Mouse (Mus musculus) embryonic facial prominence, embryonic 14.5 days (tissue): ENCODE results near the gene Acoxl. TPM values are rescaled to one million over a fixed set of nuclear protein-coding genes. Genes with fewer than 3 reads are reported as not detected.

Experiments
- ATAC-seq: fragments of 200-750 bp; cut with Nextera tagmentation; 2 replicates; pipeline ENCODE4 v1.8.0; 2017; ENCODE audit warnings: low read depth, moderate number of reproducible peaks, moderate TSS enrichment
- DNase-seq: peaks from one replicate; pipeline ENCODE4 v3.0.0-alpha.2; 2015; ENCODE audit warnings: low spot score
- H3K27ac ChIP-seq: fragments of 300-500 bp; sonication (generic); replicated peaks from 2 replicates; pipeline ENCODE4 v1.5.1; 2014; ENCODE audit warnings: low read depth, mild to moderate bottlenecking, low read length, moderate library complexity
- H3K27me3 ChIP-seq: fragments of 300-500 bp; sonication (generic); replicated peaks from 2 replicates; pipeline ENCODE4 v1.6.1; 2014; ENCODE audit warnings: low read length; ENCODE audit not compliant: control insufficient read depth, insufficient read depth
- H3K36me3 ChIP-seq: fragments of 300-500 bp; sonication (generic); 2 replicates; pipeline ENCODE4 v1.6.1; 2014; ENCODE audit warnings: low read length, mixed read lengths; ENCODE audit not compliant: control insufficient read depth, insufficient read depth
- H3K4me1 ChIP-seq: fragments of 300-500 bp; sonication (generic); 2 replicates; pipeline ENCODE4 v1.6.1; 2014; ENCODE audit warnings: antibody characterized with exemption, low read length; ENCODE audit not compliant: control insufficient read depth, insufficient read depth
- H3K4me2 ChIP-seq: fragments of 300-500 bp; sonication (generic); 2 replicates; pipeline ENCODE4 v1.6.1; 2014; ENCODE audit warnings: low read depth, mild to moderate bottlenecking, low read length, moderate library complexity, mixed read lengths
- H3K4me3 ChIP-seq: fragments of 300-500 bp; sonication (generic); 2 replicates; pipeline ENCODE4 v1.5.1; 2014; ENCODE audit warnings: low read depth, mild to moderate bottlenecking, low read length
- H3K9ac ChIP-seq: fragments of 300-500 bp; sonication (generic); 2 replicates; pipeline ENCODE4 v1.6.1; 2014; ENCODE audit warnings: low read depth, mild to moderate bottlenecking, low read length, moderate library complexity, mixed read lengths
- H3K9me3 ChIP-seq: fragments of 300-500 bp; sonication (generic); 2 replicates; pipeline ENCODE4 v1.6.1; 2016; ENCODE audit warnings: low read length; ENCODE audit not compliant: control insufficient read depth
- WGBS: fragments of 180-500 bp; shearing (Covaris S2); extraction: QIAGEN DNeasy Blood & Tissue Kit; methylation state at CpG from one replicate; pipeline ENCODE4 v1.1.7; 2014; 5-methylcytosine and 5-hydroxymethylcytosine counted together
- polyA plus RNA-seq: library from polyadenylated mRNA; unstranded; fragments of >200 nt; fragmentation: Nextera tagmentation; extraction: Ambion mirVana; gene quantifications from 2 replicates; pipeline ENCODE4 v1.2.1, GENCODE M21; 2014

The Acoxl gene
- polyA plus RNA-seq, 1 experiment from 2014 or later = 0.24 TPM

- Histone ChIP-seq H3K9ac (peak overlapping the region; percentile 79), H3K36me3 (peaks cover 17% of the 10 kb centered on the region), H3K27me3 (peaks cover 24% of the 10 kb centered on the region), H3K27ac (peak overlapping the region; percentile 92), H3K4me2 (peak overlapping the region; percentile 98), H3K4me3 (peak overlapping the region; percentile 80), H3K9me3 (no peaks in the 10 kb centered on the region), H3K4me1 (peaks cover 31% of the 10 kb centered on the region)
- DNase-seq (peak; percentile 90), ATAC-seq (peak; percentile 30)
- under 1% methylated on average over 34 of the region's 48 CpGs for WGBS
Measured at GRCm38 (mm10) chr2:128127691-128128292, 289.1 kb downstream of the Acoxl start.

- H3K36me3 ChIP-seq = peaks cover 17% of the 10 kb centered on the region
- H3K4me1 ChIP-seq = peaks cover 26% of the 10 kb centered on the region
- H3K4me2 ChIP-seq = peak overlapping the region; percentile 98
- no peaks in the 10 kb centered on the region for H3K9me3 ChIP-seq
- peak overlapping the region; percentile 80 for H3K4me3 ChIP-seq
- ATAC-seq = no peak
- 15% methylated on average over 10 of the region's 10 CpGs for WGBS
- no peak for DNase-seq
- H3K9ac ChIP-seq = peak overlapping the region; percentile 79
- H3K27me3 ChIP-seq = peaks cover 17% of the 10 kb centered on the region
- peak overlapping the region; percentile 92 for H3K27ac ChIP-seq
Measured at GRCm38 (mm10) chr2:128128532-128128931, 289.9 kb downstream of the Acoxl start.

DNA sequence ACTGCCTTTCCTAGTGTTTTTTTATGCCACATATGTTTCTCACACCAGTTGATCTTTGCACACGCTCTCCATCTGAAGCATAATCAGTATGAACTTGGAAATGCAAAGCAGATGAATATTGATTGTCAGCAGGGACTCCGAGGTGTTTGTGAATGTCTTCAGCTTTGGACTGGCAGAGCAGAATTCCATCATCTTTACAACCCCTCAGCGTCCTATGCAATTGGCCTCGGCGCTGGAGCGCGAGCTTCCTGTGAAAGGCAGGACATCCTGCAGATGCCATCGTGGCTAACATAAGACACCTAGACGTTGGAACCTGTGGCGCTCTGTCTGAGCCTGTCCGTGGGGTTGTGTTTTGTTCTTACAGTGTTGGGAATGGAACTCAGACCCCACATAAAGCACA lies 292.8 kb downstream of the Acoxl start:
- WGBS = 79% methylated on average over 11 of the region's 11 CpGs
- no peak overlapping the region for H3K4me2 ChIP-seq
- ATAC-seq (no peak), DNase-seq (no peak)
- H3K27ac ChIP-seq = no peak overlapping the region
- no peak overlapping the region for H3K4me3 ChIP-seq
- no peak overlapping the region for H3K9ac ChIP-seq
- peaks cover 16% of the 10 kb centered on the region for H3K4me1 ChIP-seq
- peaks cover 30% of the 10 kb centered on the region for H3K36me3 ChIP-seq
- no peaks in the 10 kb centered on the region for H3K9me3 ChIP-seq
- no peaks in the 10 kb centered on the region for H3K27me3 ChIP-seq

DNA sequence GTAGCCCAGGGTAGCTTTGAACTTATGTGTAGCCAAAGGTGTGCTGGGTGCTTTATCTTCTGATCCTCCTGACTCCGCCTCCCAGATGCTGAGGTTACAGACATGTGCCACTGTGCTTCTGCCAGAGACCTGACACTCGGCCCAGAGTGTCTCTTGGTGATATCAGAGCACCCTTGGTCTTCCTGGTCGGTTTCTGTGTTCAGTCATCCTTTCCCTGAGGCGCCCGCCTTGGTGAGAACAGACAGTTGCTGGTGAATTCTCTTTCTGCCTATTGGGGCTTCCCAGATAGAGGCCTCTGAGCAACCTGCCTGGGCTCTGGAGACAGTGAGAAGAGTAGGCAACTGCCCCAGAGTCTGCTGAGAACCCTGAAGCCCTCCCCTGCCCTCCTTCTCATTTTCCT lies 294.0 kb downstream of the Acoxl start:
- DNase-seq (no peak), ATAC-seq (no peak)
- no peak overlapping the region for H3K9ac ChIP-seq
- no peak overlapping the region for H3K4me2 ChIP-seq
- peaks cover 30% of the 10 kb centered on the region for H3K36me3 ChIP-seq
- H3K9me3 ChIP-seq = no peaks in the 10 kb centered on the region
- 83% methylated on average over 5 of the region's 5 CpGs for WGBS
- no peak overlapping the region for H3K27ac ChIP-seq
- no peak overlapping the region for H3K4me3 ChIP-seq
- no peaks in the 10 kb centered on the region for H3K27me3 ChIP-seq
- peaks cover 23% of the 10 kb centered on the region for H3K4me1 ChIP-seq

DNA sequence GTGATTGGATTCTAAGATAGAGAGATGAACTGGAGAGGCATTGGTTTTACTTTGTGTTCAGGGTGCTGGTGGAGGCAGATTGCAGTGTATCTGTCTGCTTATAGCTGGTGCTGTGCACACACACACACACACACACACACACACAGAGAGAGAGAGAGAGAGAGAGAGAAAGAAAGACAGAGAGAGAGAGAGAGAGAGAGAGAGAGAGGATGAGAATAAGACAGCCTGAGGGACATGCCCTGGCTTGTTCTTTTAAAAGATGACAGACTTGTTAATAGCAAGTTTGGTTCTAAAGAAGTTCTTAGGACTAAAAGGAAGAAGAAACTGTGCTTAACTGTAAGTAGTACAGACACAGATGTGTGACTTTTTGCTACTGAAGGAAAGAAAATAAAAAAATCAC lies 295.2 kb downstream of the Acoxl start:
- Histone ChIP-seq H3K27me3 (no peaks in the 10 kb centered on the region), H3K4me2 (no peak overlapping the region), H3K4me3 (no peak overlapping the region), H3K9me3 (no peaks in the 10 kb centered on the region), H3K9ac (no peak overlapping the region), H3K4me1 (peaks cover 26% of the 10 kb centered on the region), H3K27ac (no peak overlapping the region), H3K36me3 (peaks cover 33% of the 10 kb centered on the region)
- no peak for DNase-seq
- ATAC-seq = no peak

GRCm38 (mm10) chr2:128134474-128134873 lies 295.8 kb downstream of the Acoxl start:
- Histone ChIP-seq H3K27ac (no peak overlapping the region), H3K4me3 (no peak overlapping the region), H3K4me1 (peaks cover 29% of the 10 kb centered on the region), H3K27me3 (no peaks in the 10 kb centered on the region), H3K9ac (no peak overlapping the region), H3K9me3 (no peaks in the 10 kb centered on the region), H3K36me3 (peaks cover 37% of the 10 kb centered on the region), H3K4me2 (no peak overlapping the region)
- ATAC-seq = no peak
- DNase-seq = no peak
- 69% methylated on average over 5 of the region's 5 CpGs for WGBS

GRCm38 (mm10) chr2:128134948-128135347 lies 296.3 kb downstream of the Acoxl start:
- DNase-seq = no peak
- 48% methylated on average over 8 of the region's 8 CpGs for WGBS
- no peak for ATAC-seq
- no peak overlapping the region for H3K9ac ChIP-seq
- no peak overlapping the region for H3K27ac ChIP-seq
- H3K9me3 ChIP-seq = no peaks in the 10 kb centered on the region
- peaks cover 33% of the 10 kb centered on the region for H3K4me1 ChIP-seq
- peaks cover 33% of the 10 kb centered on the region for H3K36me3 ChIP-seq
- no peak overlapping the region for H3K4me3 ChIP-seq
- no peaks in the 10 kb centered on the region for H3K27me3 ChIP-seq
- no peak overlapping the region for H3K4me2 ChIP-seq

GRCm38 (mm10) chr2:128136769-128137433 lies 298.2 kb downstream of the Acoxl start:
- H3K27me3 ChIP-seq = no peaks in the 10 kb centered on the region
- no peak overlapping the region for H3K9ac ChIP-seq
- H3K4me2 ChIP-seq = no peak overlapping the region
- no peaks in the 10 kb centered on the region for H3K9me3 ChIP-seq
- H3K36me3 ChIP-seq = peaks cover 22% of the 10 kb centered on the region; the same call in 1 of the 2 replicates
- H3K4me1 ChIP-seq = peaks cover 33% of the 10 kb centered on the region
- H3K4me3 ChIP-seq = no peak overlapping the region
- H3K27ac ChIP-seq = no peak overlapping the region
- ATAC-seq (no peak), DNase-seq (no peak)
- 83% methylated on average over 16 of the region's 16 CpGs for WGBS
